Mouse (Mus musculus) kidney, adult 2 months (tissue): Measurements from ENCODE around the gene Adgrl2. TPM values are rescaled to one million over a fixed set of nuclear protein-coding genes. Genes with fewer than 3 reads are reported as not detected.

Experiments
- DNase-seq: peaks from one replicate; pipeline ENCODE4 v3.0.0; 2021
- H3K27ac ChIP-seq: fragments of 200-500 bp; 2 replicates; pipeline ENCODE4 v1.5.1; 2012; ENCODE audit warnings: low read depth, low read length, control low read depth, inconsistent platforms; ENCODE audit not compliant: insufficient read depth
- H3K27me3 ChIP-seq: fragments of 200-500 bp; replicated peaks from 2 replicates; pipeline ENCODE4 v1.6.1; 2012; ENCODE audit warnings: mild to moderate bottlenecking, moderate library complexity, low read length, inconsistent platforms; ENCODE audit not compliant: control insufficient read depth, insufficient read depth
- H3K36me3 ChIP-seq: fragments of 200-500 bp; 2 replicates; pipeline ENCODE4 v1.6.1; 2012; ENCODE audit warnings: mild to moderate bottlenecking, moderate library complexity, low read length, inconsistent platforms; ENCODE audit not compliant: control insufficient read depth, insufficient read depth
- H3K4me1 ChIP-seq: fragments of 200-500 bp; 2 replicates; pipeline ENCODE4 v1.6.1; 2011; ENCODE audit warnings: low read length; ENCODE audit not compliant: control insufficient read depth, insufficient read depth
- H3K4me3 ChIP-seq: fragments of 200-500 bp; 2 replicates; pipeline ENCODE4 v1.5.1; 2011; ENCODE audit warnings: mild to moderate bottlenecking, low read depth, low read length, control low read depth; ENCODE audit not compliant: insufficient read depth
- CTCF ChIP-seq: fragments of 200-500 bp; conservative IDR thresholded peaks from 2 replicates; pipeline ENCODE4 v1.5.1; 2011; ENCODE audit warnings: low read depth, mild to moderate bottlenecking, control low read depth, low read length, moderate library complexity, mixed read lengths; ENCODE audit not compliant: insufficient read depth, insufficient read length
- POLR2A ChIP-seq: fragments of 200-500 bp; IDR thresholded peaks from one replicate; pipeline ENCODE4 v1.6.1; 2011; ENCODE audit warnings: low read depth, low read length, control low read depth
- WGBS: fragments of 180-500 bp; shearing (Covaris S2); methylation state at CpG from one replicate; pipeline ENCODE4 v1.1.7; 2018; 5-methylcytosine and 5-hydroxymethylcytosine counted together
- polyA plus RNA-seq: library from polyadenylated mRNA; depleted of rRNA; stranded (reverse); fragments of >200 nt; gene quantifications from 2 replicates; pipeline ENCODE4 v1.2.3, GENCODE M21; 2012

The Adgrl2 gene
- polyA plus RNA-seq, 1 experiment = 22.4 TPM

DNA sequence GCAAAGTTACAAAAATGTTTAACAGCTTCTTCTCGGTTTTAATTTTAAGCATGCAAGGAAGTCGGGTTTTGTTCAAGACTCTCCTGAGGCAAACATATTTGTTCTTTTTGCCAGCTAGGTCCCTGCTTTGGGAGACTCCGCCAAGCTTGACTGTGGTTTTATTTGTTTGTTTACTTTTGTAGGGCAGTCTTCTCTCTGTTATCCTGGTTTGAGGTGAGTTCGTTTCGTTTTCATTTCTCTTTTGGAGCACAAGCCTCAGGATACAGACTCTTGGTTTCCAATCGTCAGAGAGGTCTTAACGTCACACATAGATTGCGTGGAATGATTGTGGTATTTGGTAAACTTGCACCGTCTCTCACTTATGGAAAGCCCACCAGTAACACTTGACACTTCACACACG is 8.3 kb upstream of the Adgrl2 start:
- 66% methylated on average over 10 of the region's 10 CpGs for WGBS
- no peak overlapping the region for H3K4me3 ChIP-seq
- H3K36me3 ChIP-seq = no peaks in the 10 kb centered on the region
- TF ChIP-seq CTCF (no peak), POLR2A (no peak)
- no peak overlapping the region for H3K27ac ChIP-seq
- H3K4me1 ChIP-seq = no peaks in the 10 kb centered on the region
- no peaks in the 10 kb centered on the region for H3K27me3 ChIP-seq
- DNase-seq = no peak

DNA sequence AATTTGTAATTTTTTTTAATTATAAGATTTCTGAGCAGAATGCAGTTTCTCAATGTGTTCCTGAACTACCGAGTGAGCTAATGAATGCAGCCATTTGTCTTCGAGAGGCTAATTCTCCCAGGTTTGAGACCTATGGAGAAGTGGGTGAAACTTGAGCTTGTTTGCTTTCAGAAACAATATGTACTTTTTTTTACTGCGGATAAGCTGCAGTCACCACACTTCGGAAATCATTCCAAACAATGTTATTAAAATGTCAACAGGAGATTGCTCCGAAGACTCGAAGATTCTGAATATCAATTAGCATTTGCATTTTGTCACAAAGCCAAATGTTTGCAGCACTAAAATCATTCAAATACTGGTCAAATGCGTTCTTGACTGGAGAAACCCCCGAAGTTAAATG is 701 bp upstream of the Adgrl2 start:
- TF ChIP-seq CTCF = no peak
- TF ChIP-seq POLR2A = no peak
- Histone ChIP-seq H3K27ac (no peak overlapping the region), H3K36me3 (no peaks in the 10 kb centered on the region), H3K27me3 (no peaks in the 10 kb centered on the region), H3K4me3 (no peak overlapping the region), H3K4me1 (peaks cover 4% of the 10 kb centered on the region; the same call in 1 of the 2 replicates)
- WGBS = 32% methylated on average over 8 of the region's 8 CpGs
- DNase-seq = no peak

DNA sequence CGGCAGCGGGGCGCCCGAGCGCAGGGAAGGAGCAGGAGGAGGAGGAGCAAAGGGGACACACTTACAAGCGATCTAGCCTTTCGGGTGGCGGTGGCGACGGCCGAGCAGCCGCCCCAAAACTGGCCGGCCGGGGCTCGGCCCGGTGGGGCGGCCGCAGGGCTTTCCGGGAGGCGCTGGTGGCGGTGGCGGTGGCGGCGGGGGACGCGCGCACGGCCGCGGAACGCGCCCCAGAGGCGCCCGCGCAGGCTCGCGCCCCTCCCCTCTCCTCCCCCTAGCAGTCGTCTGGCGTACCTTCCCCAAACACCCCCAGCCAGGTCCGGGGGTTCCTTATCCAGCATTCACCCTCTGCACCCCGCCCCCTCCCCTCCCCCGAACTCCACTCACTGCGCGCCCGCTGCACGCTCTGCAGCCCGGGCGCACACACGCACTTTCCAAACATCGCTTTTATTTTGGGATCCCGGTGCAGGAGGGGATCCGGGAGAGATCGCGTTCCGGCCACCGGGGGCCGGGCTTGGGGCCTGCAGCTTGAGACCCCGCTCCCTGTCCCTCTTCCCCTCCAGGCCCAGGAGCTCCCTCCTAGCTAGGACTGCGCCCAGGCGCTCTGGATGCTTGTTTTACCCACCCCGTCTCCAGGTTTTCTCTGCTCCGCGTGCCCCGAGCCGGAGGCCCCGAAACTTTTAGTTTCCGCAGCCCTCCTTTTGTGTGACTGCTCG is 381 bp downstream of the Adgrl2 start:
- Histone ChIP-seq H3K4me1 (peaks cover 4% of the 10 kb centered on the region; the same call in 1 of the 2 replicates), H3K27ac (peak overlapping the region; percentile 88), H3K27me3 (no peaks in the 10 kb centered on the region), H3K4me3 (peak overlapping the region; percentile 80), H3K36me3 (no peaks in the 10 kb centered on the region)
- TF ChIP-seq POLR2A (no peak), CTCF (no peak)
- under 1% methylated on average over 65 of the region's 68 CpGs for WGBS
- peak; percentile 75 for DNase-seq

DNA sequence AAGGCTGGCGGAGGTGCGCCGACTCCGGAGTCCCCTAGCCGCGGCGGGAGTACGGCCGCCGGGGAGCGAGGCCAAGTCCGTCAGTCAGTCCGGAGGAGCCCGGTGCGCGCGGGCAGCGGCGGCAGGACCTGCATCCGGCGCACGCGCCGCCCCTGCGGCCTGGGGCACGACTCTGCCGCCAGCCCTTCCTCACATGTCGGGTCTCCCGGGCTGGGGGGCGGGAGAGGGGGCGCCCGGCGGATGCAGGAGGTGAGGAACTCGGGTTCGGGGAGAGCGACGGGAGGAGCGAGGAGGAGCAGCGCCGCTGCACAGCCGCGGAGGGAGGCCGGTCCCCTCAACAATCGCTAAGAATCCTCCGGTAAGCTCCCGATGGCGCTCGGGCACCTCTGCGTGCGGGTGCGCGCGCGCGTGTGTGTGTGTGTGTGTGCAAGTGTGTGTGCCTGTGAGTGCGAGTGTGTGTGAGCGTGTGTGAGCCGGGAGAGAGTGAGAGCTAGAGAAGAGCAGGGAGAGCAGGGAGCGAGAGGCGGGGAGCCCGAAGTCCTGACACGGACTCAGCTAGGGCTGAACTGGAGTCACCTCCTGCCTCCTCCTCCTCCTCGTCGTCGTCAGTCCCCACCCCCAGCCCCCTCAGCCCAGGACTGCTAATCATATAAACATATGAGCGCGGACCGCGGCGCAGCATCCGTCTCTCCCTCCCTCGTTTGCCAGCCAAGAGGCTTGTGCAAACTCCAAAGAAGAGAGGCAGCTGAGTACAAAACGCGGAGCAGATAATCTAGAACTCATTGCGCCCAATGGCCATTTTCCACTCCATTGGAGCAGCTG is 1.1 kb downstream of the Adgrl2 start:
- Histone ChIP-seq H3K27ac (peak overlapping the region; percentile 85), H3K27me3 (no peaks in the 10 kb centered on the region), H3K4me1 (peaks cover 9% of the 10 kb centered on the region; the same call in 1 of the 2 replicates), H3K4me3 (peak overlapping the region; percentile 80), H3K36me3 (no peaks in the 10 kb centered on the region)
- under 1% methylated on average over 75 of the region's 75 CpGs for WGBS
- TF ChIP-seq CTCF (no peak), POLR2A (peak; percentile 81)
- DNase-seq = peak; percentile 91

DNA sequence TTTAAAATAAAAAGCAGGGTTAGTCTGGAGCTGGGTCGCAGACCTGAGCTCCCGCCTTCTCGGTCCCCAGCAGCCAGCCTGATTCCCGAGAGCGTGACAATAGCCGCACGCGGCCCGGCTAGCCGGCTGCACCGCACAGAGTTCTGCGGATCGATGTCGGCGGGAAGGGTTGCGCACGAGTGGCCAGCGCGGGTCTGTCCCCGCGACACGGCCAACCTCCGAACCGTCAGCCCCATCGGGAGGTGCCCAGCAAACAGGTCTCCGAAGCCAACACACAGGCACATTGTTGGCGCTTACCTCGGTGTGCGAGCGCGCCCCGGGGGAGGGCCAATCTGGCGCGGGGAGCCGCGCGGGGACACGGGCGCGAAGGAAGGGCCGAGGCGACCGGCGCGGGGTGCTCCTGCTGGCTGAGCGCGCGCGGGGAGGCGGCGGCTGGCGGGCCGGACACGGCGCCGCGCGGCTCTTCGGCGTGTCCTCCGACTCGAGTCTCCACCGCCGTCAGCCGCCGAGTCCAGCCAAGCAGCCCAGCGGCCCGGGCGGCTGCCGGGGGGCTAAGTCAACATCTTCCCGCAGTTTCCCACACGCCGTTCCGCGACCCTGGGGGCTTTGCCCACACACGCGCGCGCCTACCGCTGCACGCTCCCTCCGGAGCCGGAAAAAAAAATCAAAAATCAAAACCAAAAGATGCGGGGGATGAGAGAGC is 1.9 kb downstream of the Adgrl2 start:
- Histone ChIP-seq H3K27ac (peak overlapping the region; percentile 85), H3K36me3 (no peaks in the 10 kb centered on the region), H3K27me3 (no peaks in the 10 kb centered on the region), H3K4me1 (peaks cover 14% of the 10 kb centered on the region), H3K4me3 (peak overlapping the region; percentile 80)
- TF ChIP-seq POLR2A (no peak), CTCF (no peak)
- DNase-seq = peak; percentile 39
- WGBS = under 1% methylated on average over 84 of the region's 84 CpGs

DNA sequence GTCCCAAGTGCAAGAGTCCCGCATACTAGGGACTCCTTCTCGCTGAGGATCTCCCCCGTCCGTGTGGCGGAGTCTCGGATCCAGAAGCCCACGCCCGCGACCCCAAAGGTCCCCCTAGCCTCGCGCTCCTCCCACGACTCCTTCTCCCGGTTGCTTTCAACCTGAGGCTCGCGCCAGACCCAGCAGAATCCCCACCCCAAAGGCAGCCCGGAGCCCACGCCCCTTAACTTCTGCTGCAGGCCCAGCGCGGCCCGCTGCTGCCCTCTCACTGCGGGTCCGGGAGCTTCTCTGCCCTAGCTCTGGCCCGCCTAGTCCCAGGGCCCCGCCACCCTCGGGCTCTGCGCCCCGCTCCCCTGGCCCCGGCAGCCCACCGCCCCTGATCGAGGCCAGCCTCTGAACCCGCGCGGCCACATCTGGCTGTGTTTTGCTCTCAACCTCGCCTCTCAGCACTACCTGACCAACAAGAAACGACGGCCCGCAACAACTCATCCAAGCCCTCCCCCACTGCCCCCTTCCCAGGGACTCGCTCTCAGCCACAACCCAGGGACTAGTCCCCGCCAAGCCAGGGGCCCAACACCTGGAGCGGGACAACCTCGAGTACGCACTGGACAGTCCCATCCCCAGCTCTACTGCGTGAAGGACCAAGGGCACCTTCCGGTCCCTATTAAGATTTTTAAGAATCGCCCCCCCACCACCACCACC is 2.6 kb downstream of the Adgrl2 start:
- Histone ChIP-seq H3K4me1 (peaks cover 14% of the 10 kb centered on the region), H3K27me3 (no peaks in the 10 kb centered on the region), H3K27ac (peak overlapping the region; percentile 85), H3K36me3 (no peaks in the 10 kb centered on the region), H3K4me3 (peak overlapping the region; percentile 80)
- DNase-seq = peak; percentile 88
- TF ChIP-seq CTCF (peak; percentile 67), POLR2A (no peak)
- under 1% methylated on average over 45 of the region's 45 CpGs for WGBS
